Mouse (Mus musculus): ENCODE results near the gene Megf6. TPM values are rescaled to one million over a fixed set of nuclear protein-coding genes. Genes with fewer than 3 reads are reported as not detected.

Megf6 gene
- total and polyA plus RNA-seq, 3 experiments, result not detected

- dilution Hi-C loops (cut with MboI; ENCODE audit: extremely low pct_ligation_motif_present, extremely low pct_unique_long_range_greater_than_20kb, low sequenced_read_pairs), result no loop called here
- no peaks in the 10 kb centered on the region for H3K36me3 ChIP-seq (replicated peaks in 1 of 2; ENCODE audit: control insufficient read depth in 1 of 2, insufficient read depth in 1 of 2, low read length in 1 of 2)
- H3K9me3 ChIP-seq (replicated peaks; ENCODE audit: low read length), result peaks cover 5% of the 10 kb centered on the region
- peaks cover 11% of the 10 kb centered on the region for H3K27me3 ChIP-seq (replicated peaks)
- no peak overlapping the region for H3K9ac ChIP-seq (ENCODE audit: insufficient read depth, low read depth)
- no peak overlapping the region for H3K4me2 ChIP-seq (ENCODE audit: insufficient read depth, low read depth, poor library complexity, severe bottlenecking)
- in situ Hi-C loops (cut with MboI; ENCODE audit: low pct_ligation_motif_present, low pct_unique_long_range_greater_than_20kb, low sequenced_read_pairs), result no loop called here
- H3K4me1 ChIP-seq (ENCODE audit: control insufficient read depth in 1 of 2, insufficient read depth in 2 of 2), result no peaks in the 10 kb centered on the region
- H3K27ac ChIP-seq (ENCODE audit: insufficient read depth, low read depth), result no peak overlapping the region
- no peak for TF ChIP-seq USF1 (IDR thresholded peaks at IDR 0.05; ENCODE audit: low read depth, low read length)
- TF ChIP-seq CTCF (conservative IDR thresholded peaks at IDR 0.05 in 1 of 2, IDR thresholded peaks at IDR 0.05 in 1 of 2; ENCODE audit: low read depth in 2 of 2, low read length in 2 of 2), result no peak
- no peak for TF ChIP-seq SIN3A (IDR thresholded peaks at IDR 0.05; ENCODE audit: low read length)
- no peak for TF ChIP-seq ZKSCAN1 (IDR thresholded peaks at IDR 0.05; ENCODE audit: borderline replicate concordance, low read depth, low read length)
- TF ChIP-seq CHD1 (IDR thresholded peaks at IDR 0.05; ENCODE audit: low read depth, low read length), result no peak
- no peak for TF ChIP-seq KAT2A (IDR thresholded peaks at IDR 0.05; ENCODE audit: insufficient replicate concordance, low read length)
- TF ChIP-seq SMC3 (IDR thresholded peaks at IDR 0.05; ENCODE audit: low read depth, low read length), result no peak
- TF ChIP-seq JUN (IDR thresholded peaks at IDR 0.05; ENCODE audit: insufficient read depth, low read depth, low read length), result no peak
- TF ChIP-seq RCOR1 (conservative IDR thresholded peaks at IDR 0.05; ENCODE audit: low read depth, low read length), result no peak
- no peak for TF ChIP-seq MXI1 (IDR thresholded peaks at IDR 0.05; ENCODE audit: low read depth, low read length)
- no peak for TF ChIP-seq ZC3H11A (IDR thresholded peaks at IDR 0.05; ENCODE audit: low read depth, low read length)
- no peak for TF ChIP-seq ETS1 (conservative IDR thresholded peaks at IDR 0.05; ENCODE audit: low read depth, low read length)
- no peak for TF ChIP-seq IRF4 (IDR thresholded peaks at IDR 0.05; ENCODE audit: low read depth, low read length)
- TF ChIP-seq GABPA (IDR thresholded peaks at IDR 0.05; ENCODE audit: insufficient replicate concordance, low read depth, low read length), result no peak
- TF ChIP-seq BHLHE40 (IDR thresholded peaks at IDR 0.05; ENCODE audit: low read depth, low read length), result no peak
- TF ChIP-seq USF2 (conservative IDR thresholded peaks at IDR 0.05; ENCODE audit: low read depth, low read length), result no peak
- TF ChIP-seq MYC (IDR thresholded peaks at IDR 0.05; ENCODE audit: low read depth, low read length), result no peak
- TF ChIP-seq HCFC1 (IDR thresholded peaks at IDR 0.05; ENCODE audit: low read depth, low read length), result no peak
- no peak for DNase-seq (ENCODE audit: extremely low read depth)
- no peaks in the 10 kb centered on the region for H3K79me2 ChIP-seq (replicated peaks; ENCODE audit: control insufficient read depth, extremely low read depth, insufficient read depth, poor library complexity, severe bottlenecking)
- H3K4me3 ChIP-seq (replicated peaks in 1 of 3; ENCODE audit: low read depth in 2 of 3, low read length in 2 of 3, poor library complexity in 1 of 3), result no peak overlapping the region
Observed at GRCm38 (mm10) chr4:154197961-154198360, 27.4 kb downstream of the Megf6 start.

- in situ Hi-C loops (cut with MboI; ENCODE audit: low pct_ligation_motif_present, low pct_unique_long_range_greater_than_20kb, low sequenced_read_pairs) (no loop called here), dilution Hi-C loops (cut with MboI; ENCODE audit: extremely low pct_ligation_motif_present, extremely low pct_unique_long_range_greater_than_20kb, low sequenced_read_pairs) (no loop called here)
- Histone ChIP-seq H3K36me3 (replicated peaks in 1 of 2; ENCODE audit: control insufficient read depth in 1 of 2, insufficient read depth in 1 of 2, low read length in 1 of 2) (no peaks in the 10 kb centered on the region), H3K27me3 (replicated peaks) (peaks cover 14% of the 10 kb centered on the region), H3K9me3 (replicated peaks; ENCODE audit: low read length) (peaks cover 5% of the 10 kb centered on the region), H3K4me2 (ENCODE audit: insufficient read depth, low read depth, poor library complexity, severe bottlenecking) (no peak overlapping the region), H3K27ac (ENCODE audit: insufficient read depth, low read depth) (no peak overlapping the region), H3K9ac (ENCODE audit: insufficient read depth, low read depth) (no peak overlapping the region), H3K79me2 (replicated peaks; ENCODE audit: control insufficient read depth, extremely low read depth, insufficient read depth, poor library complexity, severe bottlenecking) (no peaks in the 10 kb centered on the region), H3K4me1 (ENCODE audit: control insufficient read depth in 1 of 2, insufficient read depth in 2 of 2) (no peaks in the 10 kb centered on the region), H3K4me3 (replicated peaks in 1 of 3; ENCODE audit: low read depth in 2 of 3, low read length in 2 of 3, poor library complexity in 1 of 3) (no peak overlapping the region)
- DNase-seq (ENCODE audit: extremely low read depth), result no peak
- TF ChIP-seq UBTF (IDR thresholded peaks at IDR 0.05; ENCODE audit: low read depth, low read length) (no peak), MAZ (IDR thresholded peaks at IDR 0.05; ENCODE audit: low read depth, low read length) (no peak), POLR2A (IDR thresholded peaks at IDR 0.05; ENCODE audit: low read depth, low read length) (no peak), POLR2AphosphoS2 (IDR thresholded peaks at IDR 0.05; ENCODE audit: low read depth, low read length) (no peak), RCOR1 (conservative IDR thresholded peaks at IDR 0.05; ENCODE audit: low read depth, low read length) (no peak), BHLHE40 (IDR thresholded peaks at IDR 0.05; ENCODE audit: low read depth, low read length) (no peak), USF2 (conservative IDR thresholded peaks at IDR 0.05; ENCODE audit: low read depth, low read length) (no peak), HCFC1 (IDR thresholded peaks at IDR 0.05; ENCODE audit: low read depth, low read length) (no peak), CTCF (conservative IDR thresholded peaks at IDR 0.05 in 1 of 2, IDR thresholded peaks at IDR 0.05 in 1 of 2; ENCODE audit: low read depth in 2 of 2, low read length in 2 of 2) (no peak), MXI1 (IDR thresholded peaks at IDR 0.05; ENCODE audit: low read depth, low read length) (no peak), JUND (conservative IDR thresholded peaks at IDR 0.05; ENCODE audit: low read depth, low read length) (no peak), EP300 (IDR thresholded peaks at IDR 0.05; ENCODE audit: low read length) (no peak), GABPA (IDR thresholded peaks at IDR 0.05; ENCODE audit: insufficient replicate concordance, low read depth, low read length) (no peak), TBP (conservative IDR thresholded peaks at IDR 0.05; ENCODE audit: low read depth, low read length) (no peak), MYC (IDR thresholded peaks at IDR 0.05; ENCODE audit: low read depth, low read length) (no peak), MEF2A (IDR thresholded peaks at IDR 0.05; ENCODE audit: borderline replicate concordance, low read depth, low read length) (no peak), ZMIZ1 (IDR thresholded peaks at IDR 0.05; ENCODE audit: low read depth, low read length) (no peak), TCF12 (IDR thresholded peaks at IDR 0.05; ENCODE audit: low read depth, low read length) (no peak), E2F4 (IDR thresholded peaks at IDR 0.05; ENCODE audit: insufficient replicate concordance, low read depth, low read length) (no peak), PAX5 (IDR thresholded peaks at IDR 0.05; ENCODE audit: low read length) (no peak)
Observed at GRCm38 (mm10) chr4:154198377-154198961, 27.9 kb downstream of the Megf6 start.

All from CH12.LX (cell line).